Mouse (Mus musculus) forebrain, embryonic 15.5 days (tissue): ENCODE measurements at regions not wholly inside any gene's neighbourhood (a gene's known extent, or its start where the extent isn't known, plus 50 kb on each side); places are given as distances from the start of the nearest gene placed in this dataset.

Source experiments
- ATAC-seq: fragments of 200-750 bp; cut with Nextera tagmentation; replicated peaks from 2 replicates; pipeline ENCODE4 v1.8.0; 2017; ENCODE audit warnings: mild to moderate bottlenecking, moderate TSS enrichment, moderate library complexity
- H3K27ac ChIP-seq: fragments of 300-500 bp; sonication (generic); replicated peaks from 2 replicates; pipeline ENCODE4 v1.5.1; 2015; ENCODE audit warnings: mild to moderate bottlenecking, inconsistent platforms
- H3K27me3 ChIP-seq: fragments of 300-500 bp; sonication (generic); 2 replicates; pipeline ENCODE4 v1.6.1; 2015; ENCODE audit warnings: inconsistent platforms
- H3K36me3 ChIP-seq: fragments of 300-500 bp; sonication (generic); 2 replicates; pipeline ENCODE4 v1.6.1; 2015; ENCODE audit warnings: mild to moderate bottlenecking, inconsistent platforms
- H3K4me1 ChIP-seq: fragments of 300-500 bp; sonication (generic); 2 replicates; pipeline ENCODE4 v1.6.1; 2015; ENCODE audit warnings: inconsistent platforms
- H3K4me2 ChIP-seq: fragments of 300-500 bp; sonication (generic); replicated peaks from 2 replicates; pipeline ENCODE4 v1.6.1; 2015; ENCODE audit warnings: mild to moderate bottlenecking, inconsistent platforms
- H3K4me3 ChIP-seq: fragments of 300-500 bp; sonication (generic); 2 replicates; pipeline ENCODE4 v1.5.1; 2015; ENCODE audit warnings: mild to moderate bottlenecking, inconsistent platforms
- H3K9ac ChIP-seq: fragments of 300-500 bp; sonication (generic); replicated peaks from 2 replicates; pipeline ENCODE4 v1.6.1; 2015; ENCODE audit warnings: mild to moderate bottlenecking, inconsistent platforms
- H3K9me3 ChIP-seq: fragments of 300-500 bp; sonication (generic); 2 replicates; pipeline ENCODE4 v1.6.1; 2016; ENCODE audit warnings: inconsistent platforms
- WGBS: fragments of 180-500 bp; shearing (Covaris S2); methylation state at CpG from one replicate; pipeline ENCODE4 v1.1.7; 2015; ENCODE audit warnings: mixed read lengths; 5-methylcytosine and 5-hydroxymethylcytosine counted together

GRCm38 (mm10) chr15:86921401-86921800, 622.7 kb upstream of the Fam19a5 start:
- no peak overlapping the region for H3K27ac ChIP-seq
- H3K27me3 ChIP-seq, result no peaks in the 10 kb centered on the region
- 4% methylated on average over 8 of the region's 8 CpGs for WGBS
- H3K9ac ChIP-seq, result no peak overlapping the region
- peaks cover 31% of the 10 kb centered on the region for H3K4me1 ChIP-seq
- H3K9me3 ChIP-seq, result no peaks in the 10 kb centered on the region
- no peak for ATAC-seq
- H3K36me3 ChIP-seq, result no peaks in the 10 kb centered on the region
- no peak overlapping the region for H3K4me2 ChIP-seq
- H3K4me3 ChIP-seq, result no peak overlapping the region

GRCm38 (mm10) chr15:86925081-86925749, 618.9 kb upstream of the Fam19a5 start:
- Histone ChIP-seq H3K4me3 (no peak overlapping the region), H3K27ac (no peak overlapping the region), H3K27me3 (no peaks in the 10 kb centered on the region), H3K9ac (no peak overlapping the region), H3K4me1 (peaks cover 23% of the 10 kb centered on the region), H3K36me3 (no peaks in the 10 kb centered on the region), H3K9me3 (no peaks in the 10 kb centered on the region), H3K4me2 (peak overlapping the region; percentile 28)
- ATAC-seq, result no peak
- 14% methylated on average over 17 of the region's 17 CpGs for WGBS

- no peak for ATAC-seq
- no peak overlapping the region for H3K9ac ChIP-seq
- H3K27ac ChIP-seq, result no peak overlapping the region
Measured at GRCm38 (mm10) chr15:86932345-86933075, 611.6 kb upstream of the Fam19a5 start.

GRCm38 (mm10) chr15:86937364-86937763, 606.7 kb upstream of the Fam19a5 start:
- no peak for ATAC-seq
- Histone ChIP-seq H3K27me3 (no peaks in the 10 kb centered on the region), H3K9me3 (no peaks in the 10 kb centered on the region), H3K36me3 (no peaks in the 10 kb centered on the region), H3K4me1 (no peaks in the 10 kb centered on the region), H3K9ac (no peak overlapping the region), H3K27ac (no peak overlapping the region), H3K4me2 (no peak overlapping the region), H3K4me3 (no peak overlapping the region)
- WGBS, result 91% methylated on average over 3 of the region's 3 CpGs

More at GRCm38 (mm10) chr15:86932345-86933075, 611.6 kb upstream of the Fam19a5 start:
- 56% methylated on average over 15 of the region's 15 CpGs for WGBS
- H3K4me3 ChIP-seq, result no peak overlapping the region
- H3K27me3 ChIP-seq, result no peaks in the 10 kb centered on the region
- H3K4me1 ChIP-seq, result no peaks in the 10 kb centered on the region
- no peak overlapping the region for H3K4me2 ChIP-seq
- no peaks in the 10 kb centered on the region for H3K36me3 ChIP-seq
- no peaks in the 10 kb centered on the region for H3K9me3 ChIP-seq

- ATAC-seq, result no peak
- Histone ChIP-seq H3K9ac (no peak overlapping the region), H3K36me3 (no peaks in the 10 kb centered on the region), H3K4me2 (no peak overlapping the region), H3K27me3 (no peaks in the 10 kb centered on the region), H3K4me3 (no peak overlapping the region), H3K9me3 (no peaks in the 10 kb centered on the region), H3K27ac (no peak overlapping the region), H3K4me1 (no peaks in the 10 kb centered on the region)
- WGBS, result 88% methylated on average over 7 of the region's 7 CpGs
Measured at GRCm38 (mm10) chr15:86944529-86944928, 599.6 kb upstream of the Fam19a5 start.

- H3K36me3 ChIP-seq, result no peaks in the 10 kb centered on the region
- H3K9me3 ChIP-seq, result no peaks in the 10 kb centered on the region
- no peak overlapping the region for H3K27ac ChIP-seq
- WGBS, result 34% methylated on average over 5 of the region's 5 CpGs
- no peak overlapping the region for H3K4me3 ChIP-seq
- H3K4me2 ChIP-seq, result no peak overlapping the region
- no peak overlapping the region for H3K9ac ChIP-seq
- 0 out of 2 replicates have a peak, but pooled peaks have one; percentile 35 for ATAC-seq
- H3K27me3 ChIP-seq, result no peaks in the 10 kb centered on the region
- H3K4me1 ChIP-seq, result no peaks in the 10 kb centered on the region
Measured at GRCm38 (mm10) chr15:86952593-86952992, 591.5 kb upstream of the Fam19a5 start.

- Histone ChIP-seq H3K9ac (no peak overlapping the region), H3K36me3 (no peaks in the 10 kb centered on the region), H3K4me3 (no peak overlapping the region), H3K4me1 (no peaks in the 10 kb centered on the region), H3K27ac (no peak overlapping the region; the same call in 1 of the 2 replicates), H3K9me3 (no peaks in the 10 kb centered on the region), H3K27me3 (no peaks in the 10 kb centered on the region), H3K4me2 (no peak overlapping the region)
- 84% methylated on average over 8 of the region's 8 CpGs for WGBS
- no peak for ATAC-seq
Measured at GRCm38 (mm10) chr15:86957872-86958271, 586.2 kb upstream of the Fam19a5 start.

GRCm38 (mm10) chr15:86962921-86963320, 581.2 kb upstream of the Fam19a5 start:
- Histone ChIP-seq H3K4me3 (no peak overlapping the region), H3K27ac (peak overlapping the region; percentile 55), H3K36me3 (no peaks in the 10 kb centered on the region), H3K4me2 (no peak overlapping the region), H3K9ac (no peak overlapping the region), H3K27me3 (no peaks in the 10 kb centered on the region), H3K4me1 (peaks cover 4% of the 10 kb centered on the region; the same call in 1 of the 2 replicates), H3K9me3 (no peaks in the 10 kb centered on the region)
- WGBS, result 52% methylated on average over 2 of the region's 2 CpGs
- no peak for ATAC-seq

- no peak for ATAC-seq
- Histone ChIP-seq H3K27ac (peak overlapping the region; percentile 49), H3K27me3 (no peaks in the 10 kb centered on the region), H3K9me3 (no peaks in the 10 kb centered on the region), H3K4me1 (peaks cover 4% of the 10 kb centered on the region; the same call in 1 of the 2 replicates), H3K4me2 (no peak overlapping the region), H3K9ac (no peak overlapping the region), H3K36me3 (no peaks in the 10 kb centered on the region), H3K4me3 (no peak overlapping the region)
- WGBS, result 30% methylated on average over 3 of the region's 3 CpGs
Measured at GRCm38 (mm10) chr15:86963486-86963885, 580.6 kb upstream of the Fam19a5 start.

GRCm38 (mm10) chr15:86971436-86971835, 572.7 kb upstream of the Fam19a5 start:
- no peaks in the 10 kb centered on the region for H3K9me3 ChIP-seq
- no peak overlapping the region for H3K9ac ChIP-seq
- H3K4me1 ChIP-seq, result no peaks in the 10 kb centered on the region
- no peak overlapping the region for H3K4me3 ChIP-seq
- H3K27ac ChIP-seq, result no peak overlapping the region
- no peaks in the 10 kb centered on the region for H3K36me3 ChIP-seq
- H3K4me2 ChIP-seq, result no peak overlapping the region
- no peak for ATAC-seq
- H3K27me3 ChIP-seq, result no peaks in the 10 kb centered on the region
- WGBS, result 93% methylated on average over 2 of the region's 2 CpGs

GRCm38 (mm10) chr15:86996196-86996595, 547.9 kb upstream of the Fam19a5 start:
- 82% methylated on average over 6 of the region's 6 CpGs for WGBS
- Histone ChIP-seq H3K9me3 (no peaks in the 10 kb centered on the region), H3K4me2 (no peak overlapping the region), H3K9ac (no peak overlapping the region), H3K27ac (no peak overlapping the region), H3K4me3 (no peak overlapping the region), H3K27me3 (no peaks in the 10 kb centered on the region), H3K4me1 (no peaks in the 10 kb centered on the region), H3K36me3 (no peaks in the 10 kb centered on the region)
- no peak for ATAC-seq

GRCm38 (mm10) chr15:87018978-87019377, 525.1 kb upstream of the Fam19a5 start:
- H3K4me1 ChIP-seq, result no peaks in the 10 kb centered on the region
- H3K9me3 ChIP-seq, result no peaks in the 10 kb centered on the region
- H3K27me3 ChIP-seq, result no peaks in the 10 kb centered on the region
- H3K36me3 ChIP-seq, result no peaks in the 10 kb centered on the region
- no peak overlapping the region for H3K27ac ChIP-seq
- no peak overlapping the region for H3K4me3 ChIP-seq
- no peak overlapping the region for H3K4me2 ChIP-seq
- H3K9ac ChIP-seq, result no peak overlapping the region
- ATAC-seq, result no peak
- 78% methylated on average over 8 of the region's 8 CpGs for WGBS
